Mouse (Mus musculus) lung, postnatal 0 days (tissue): ENCODE measurements at regions not wholly inside any gene's neighbourhood (a gene's known extent, or its start where the extent isn't known, plus 50 kb on each side); places are given as distances from the start of the nearest gene placed in this dataset.

Experiments
- CTCF ChIP-seq: IDR thresholded peaks from 2 replicates; pipeline ENCODE4 v1.5.1; 2016; ENCODE audit warnings: antibody characterized with exemption, mild to moderate bottlenecking
- EP300 ChIP-seq: IDR thresholded peaks from 2 replicates; pipeline ENCODE4 v1.6.1; 2016; ENCODE audit warnings: antibody characterized with exemption, mild to moderate bottlenecking, control low read depth

DNA sequence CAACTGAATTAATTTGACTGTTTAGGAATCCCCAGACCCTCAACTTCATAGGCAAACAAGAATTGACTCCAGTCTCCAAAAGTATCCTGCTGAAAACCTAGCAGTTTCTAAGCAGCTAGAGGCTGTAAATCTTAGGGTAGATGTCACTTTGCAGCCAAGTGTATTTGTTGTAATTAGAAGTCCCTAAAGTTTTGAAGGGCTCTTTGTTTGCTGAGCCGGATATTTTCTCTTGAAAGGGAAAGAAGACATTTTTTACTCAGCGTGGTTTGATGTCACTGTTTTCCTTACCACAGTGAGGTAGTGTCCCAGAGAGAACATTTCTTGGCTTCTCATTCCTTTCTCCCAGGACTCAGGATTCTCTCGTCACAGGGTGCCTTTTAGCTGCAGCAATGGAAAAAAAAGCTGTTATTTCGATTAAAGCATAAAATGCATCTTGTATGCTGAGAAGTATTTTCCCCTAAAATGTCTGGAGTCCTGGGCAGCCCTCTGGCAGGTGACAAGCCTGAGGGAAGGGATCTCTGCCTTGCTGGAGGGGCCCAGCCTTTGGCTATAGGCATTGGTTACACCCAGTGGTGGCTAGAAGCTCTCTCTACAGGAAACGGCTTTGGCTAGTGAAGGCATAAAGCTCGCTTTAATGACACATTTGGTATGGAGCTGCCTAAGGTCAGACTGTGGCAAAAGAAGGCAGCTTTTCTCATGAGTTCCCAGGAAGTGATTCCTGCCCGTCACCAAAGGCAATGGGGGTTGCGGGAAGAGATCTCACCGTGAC lies 74.1 kb upstream of the Clnk start:
- no peak for TF ChIP-seq CTCF
- TF ChIP-seq EP300 = no peak
